Mouse (Mus musculus) fibroblast of lung, adult 2 months (primary cell): ENCODE measurements around the gene 1810009A15Rik.

Experiments used
- DNase-seq: peaks from one replicate; pipeline ENCODE4 v3.0.0-alpha.2; 2011; ENCODE audit warnings: low read depth

The 1810009A15Rik gene

GRCm38 (mm10) chr19:8920836-8921291 is 32.2 kb downstream of the 1810009A15Rik start:
- DNase-seq, result no peak

- no peak for DNase-seq
Observed at GRCm38 (mm10) chr19:8921741-8922140, 33.1 kb downstream of the 1810009A15Rik start.

GRCm38 (mm10) chr19:8926766-8927165 is 38.1 kb downstream of the 1810009A15Rik start:
- DNase-seq, result no peak

- DNase-seq, result no peak
Observed at GRCm38 (mm10) chr19:8927891-8928525, 39.4 kb downstream of the 1810009A15Rik start.

GRCm38 (mm10) chr19:8928689-8929223 is 40.1 kb downstream of the 1810009A15Rik start:
- DNase-seq, result no peak

- peak; percentile 56 for DNase-seq
Observed at GRCm38 (mm10) chr19:8929224-8930088, 40.8 kb downstream of the 1810009A15Rik start, which contains the start of the genes Rom1 and Eml3. TSS of gene Rom1 (minus strand) at chr19:8929356. TSS of gene Eml3 (plus strand) at chr19:8929552.

GRCm38 (mm10) chr19:8930117-8930516 is 41.5 kb downstream of the 1810009A15Rik start:
- DNase-seq, result no peak

- no peak for DNase-seq
Observed at GRCm38 (mm10) chr19:8930771-8931170, 42.1 kb downstream of the 1810009A15Rik start.

GRCm38 (mm10) chr19:8936736-8937135 is 48.1 kb downstream of the 1810009A15Rik start:
- no peak for DNase-seq
